Mouse (Mus musculus) testis, postnatal 10 days (tissue): ENCODE results near the gene Zfp493.
"Not testable (repeated sequence)": the region's sequence is repeated elsewhere in the genome, so short reads cannot be mapped to it uniquely, and the experiment has no call there.

Experiments
- DNase-seq: peaks from one replicate; pipeline ENCODE4 v3.0.0; 2021; ENCODE audit warnings: low spot score

Gene Zfp493

GRCm38 (mm10) chr13:67779265-67780221, at the start of gene Zfp493:
Gene Zfp493, plus strand, starts transcription at chr13:67779693.
- DNase-seq: peak; percentile 49

DNA sequence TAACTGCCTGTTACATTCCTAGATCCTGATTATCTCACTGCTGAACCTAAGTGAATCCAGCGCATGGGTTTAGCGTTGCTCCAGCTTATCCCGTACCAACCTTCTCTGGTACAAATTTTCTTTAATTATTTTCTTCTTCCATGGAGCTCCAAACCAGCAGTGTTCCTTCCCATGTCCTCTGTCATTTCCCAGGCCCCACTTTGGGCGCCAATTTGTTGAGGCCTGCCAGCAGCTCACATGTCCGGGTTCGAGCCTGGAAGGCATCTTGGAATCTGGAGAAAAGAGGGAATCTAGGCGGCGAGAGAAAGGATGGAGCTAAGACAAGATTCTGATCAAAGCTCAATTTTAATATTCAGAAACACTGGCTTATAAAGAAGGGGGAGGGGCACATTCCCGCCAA, 45.1 kb upstream of the Zfp493 start:
- DNase-seq: not testable (repeated sequence)

GRCm38 (mm10) chr13:67742941-67743340, 36.6 kb upstream of the Zfp493 start:
- no peak for DNase-seq

DNA sequence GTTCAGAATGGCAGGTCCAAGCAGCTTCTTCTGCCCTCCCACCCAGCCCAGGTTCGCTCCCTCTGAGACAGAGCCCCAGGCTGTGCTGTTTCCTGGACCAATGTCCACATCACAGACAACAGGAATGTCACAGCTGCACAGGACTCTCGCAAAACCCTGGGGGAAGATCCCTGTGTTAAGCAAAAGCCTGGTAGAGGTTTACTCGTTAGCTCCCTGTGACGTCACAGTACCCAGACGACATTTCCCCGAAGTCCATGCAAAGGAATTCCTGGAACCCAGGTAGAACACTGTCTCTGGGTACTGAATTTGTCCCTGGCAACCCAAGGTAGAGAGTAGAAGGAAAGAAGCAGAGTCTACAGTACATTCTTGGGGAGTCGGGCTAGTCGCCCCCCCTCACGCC, 35.6 kb upstream of the Zfp493 start:
- DNase-seq: no peak

- DNase-seq: peak; percentile 78
These were observed 24.9 kb upstream of the Zfp493 start, which contains the start of gene Zfp85 for GRCm38 (mm10) chr13:67754333-67755306. Gene Zfp85, minus strand, starts transcription at chr13:67755228.

GRCm38 (mm10) chr13:67755761-67756160, 23.7 kb upstream of the Zfp493 start:
- no peak for DNase-seq

DNA sequence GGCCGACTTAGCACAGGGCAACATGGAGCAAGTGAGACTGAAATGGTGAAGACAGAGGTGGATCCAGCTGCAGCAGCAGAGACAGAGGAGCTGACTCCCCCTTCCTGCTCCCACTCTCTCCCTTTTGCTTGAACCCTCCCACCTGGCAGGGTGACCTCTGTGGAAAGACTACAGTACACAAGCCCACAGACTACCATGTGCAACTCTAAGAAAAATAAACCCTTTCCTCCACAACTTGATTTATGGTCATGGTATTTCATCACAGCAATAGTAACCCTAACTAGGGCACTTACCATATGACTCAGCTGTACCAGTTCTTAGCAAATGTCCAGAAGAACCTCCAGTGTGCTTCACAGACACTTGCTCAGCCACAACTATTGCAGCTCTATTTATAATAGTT, 19.5 kb upstream of the Zfp493 start:
- no peak for DNase-seq

DNA sequence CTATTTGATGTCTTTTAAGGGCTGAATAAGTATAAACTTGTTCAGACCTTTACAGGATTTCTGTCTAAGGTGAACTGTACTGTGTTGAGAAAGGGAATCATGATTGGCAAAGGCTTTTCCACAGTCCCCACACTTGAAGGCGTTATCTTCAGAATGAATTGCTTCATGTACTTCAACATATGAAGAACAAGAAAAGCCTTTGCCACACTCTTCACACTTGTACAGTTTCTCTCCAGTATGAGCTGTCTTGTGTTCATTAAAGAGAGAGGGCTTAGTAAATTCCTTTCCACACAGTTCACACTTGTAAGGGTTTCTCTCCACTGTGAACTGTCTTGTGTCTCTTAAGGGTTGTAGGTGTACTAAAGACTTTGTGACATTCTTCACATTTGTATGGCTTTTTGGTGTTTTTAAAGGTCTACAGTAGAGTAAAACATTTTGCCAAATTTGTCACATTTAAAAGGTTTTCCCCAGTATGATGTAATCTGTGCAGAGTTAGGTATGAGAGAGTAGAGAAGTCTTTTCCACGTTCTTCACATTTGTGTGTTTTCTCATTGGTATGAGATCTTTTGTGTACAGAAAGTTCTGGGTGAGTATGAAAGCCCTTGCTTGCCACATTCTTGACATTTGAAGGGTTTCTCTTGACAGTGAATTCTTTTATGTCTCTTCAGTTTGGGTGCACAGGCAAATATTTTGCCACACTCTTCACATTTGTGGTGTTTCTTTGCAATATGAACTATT, 16.3 kb upstream of the Zfp493 start:
- DNase-seq: no peak

DNA sequence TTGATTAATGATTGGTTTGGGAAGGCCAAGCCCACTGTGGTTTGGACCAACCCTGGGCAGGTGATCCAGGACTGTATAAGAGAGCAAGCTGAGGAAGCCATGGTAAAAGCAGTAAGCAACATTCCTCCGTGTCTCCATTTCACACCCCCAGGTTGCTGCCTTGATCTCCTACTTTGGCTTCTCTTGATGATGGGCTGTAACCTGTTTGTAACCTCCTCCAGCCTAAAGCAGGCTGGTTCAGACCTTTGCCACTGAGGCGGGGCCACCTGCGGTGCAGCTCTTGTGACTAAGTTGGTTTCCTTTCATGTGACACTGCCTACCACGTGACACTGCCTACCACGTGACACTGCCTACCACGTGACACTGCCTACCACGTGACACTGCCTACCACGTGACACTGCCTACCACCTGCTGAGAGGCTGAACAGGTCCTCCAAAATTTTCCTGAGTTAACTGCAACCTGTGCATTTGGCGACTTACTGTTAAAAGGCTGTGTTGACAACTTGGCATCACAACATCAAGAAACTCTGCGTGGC, 12.5 kb downstream of the Zfp493 start:
- DNase-seq: no peak

- DNase-seq: no peak
These were observed 19.1 kb downstream of the Zfp493 start for GRCm38 (mm10) chr13:67798618-67799017.

DNA sequence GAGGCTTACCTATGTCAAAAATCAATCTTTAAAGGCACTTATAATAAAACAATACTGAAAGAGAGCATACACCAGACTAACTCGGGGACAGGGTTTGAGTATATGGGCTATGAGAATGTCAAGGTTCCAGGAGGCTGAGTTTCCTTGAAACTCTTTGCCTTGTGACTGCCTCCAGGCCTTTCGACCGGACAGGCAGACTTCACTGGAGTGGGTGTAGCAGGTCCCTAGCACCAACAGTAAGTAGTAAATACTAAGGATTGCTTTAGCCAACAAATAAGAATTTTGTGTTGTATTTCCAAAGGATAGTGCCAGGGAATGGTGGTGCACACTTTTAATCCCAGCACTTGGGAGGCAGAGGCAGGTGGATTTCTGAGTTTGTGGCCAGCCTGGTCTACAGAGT, 19.7 kb downstream of the Zfp493 start:
- DNase-seq: not testable (repeated sequence)

- DNase-seq: no peak
These were observed 32.2 kb downstream of the Zfp493 start for GRCm38 (mm10) chr13:67811651-67812210.

DNA sequence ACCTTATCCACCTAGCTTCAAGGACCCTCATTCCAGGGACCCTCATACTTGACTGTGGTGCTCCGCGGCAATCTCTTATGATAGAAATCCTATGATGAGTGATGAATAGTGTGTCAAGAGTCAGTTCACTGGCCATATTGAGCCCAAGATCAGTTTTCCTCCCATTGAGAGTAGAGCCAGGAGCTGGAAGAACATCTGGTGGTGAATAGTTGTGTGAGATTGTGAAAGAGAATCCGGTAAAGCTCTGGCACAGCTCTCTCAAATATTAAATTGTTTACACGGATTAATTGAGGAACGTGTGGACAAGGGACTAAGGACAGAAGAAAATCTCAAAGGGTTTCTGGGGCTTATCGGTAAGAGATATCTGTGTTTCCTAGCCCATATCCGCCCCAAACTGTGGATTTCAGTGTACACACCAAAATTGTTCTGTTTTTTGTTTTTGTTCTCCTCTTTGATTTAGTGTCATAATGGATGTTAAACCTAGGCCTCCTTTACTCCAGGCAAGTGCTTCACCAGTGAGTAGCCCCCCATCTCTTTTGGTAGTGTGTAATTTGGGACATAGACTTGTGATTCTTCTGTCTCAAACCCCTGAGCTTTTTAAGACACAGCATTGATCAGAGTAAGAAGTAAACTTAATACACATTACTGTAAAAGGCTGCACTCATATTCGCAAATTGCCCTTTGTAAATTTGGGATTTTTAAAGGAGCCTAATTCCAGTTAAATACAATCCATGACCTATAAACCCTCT, 33.6 kb downstream of the Zfp493 start:
- no peak for DNase-seq

DNA sequence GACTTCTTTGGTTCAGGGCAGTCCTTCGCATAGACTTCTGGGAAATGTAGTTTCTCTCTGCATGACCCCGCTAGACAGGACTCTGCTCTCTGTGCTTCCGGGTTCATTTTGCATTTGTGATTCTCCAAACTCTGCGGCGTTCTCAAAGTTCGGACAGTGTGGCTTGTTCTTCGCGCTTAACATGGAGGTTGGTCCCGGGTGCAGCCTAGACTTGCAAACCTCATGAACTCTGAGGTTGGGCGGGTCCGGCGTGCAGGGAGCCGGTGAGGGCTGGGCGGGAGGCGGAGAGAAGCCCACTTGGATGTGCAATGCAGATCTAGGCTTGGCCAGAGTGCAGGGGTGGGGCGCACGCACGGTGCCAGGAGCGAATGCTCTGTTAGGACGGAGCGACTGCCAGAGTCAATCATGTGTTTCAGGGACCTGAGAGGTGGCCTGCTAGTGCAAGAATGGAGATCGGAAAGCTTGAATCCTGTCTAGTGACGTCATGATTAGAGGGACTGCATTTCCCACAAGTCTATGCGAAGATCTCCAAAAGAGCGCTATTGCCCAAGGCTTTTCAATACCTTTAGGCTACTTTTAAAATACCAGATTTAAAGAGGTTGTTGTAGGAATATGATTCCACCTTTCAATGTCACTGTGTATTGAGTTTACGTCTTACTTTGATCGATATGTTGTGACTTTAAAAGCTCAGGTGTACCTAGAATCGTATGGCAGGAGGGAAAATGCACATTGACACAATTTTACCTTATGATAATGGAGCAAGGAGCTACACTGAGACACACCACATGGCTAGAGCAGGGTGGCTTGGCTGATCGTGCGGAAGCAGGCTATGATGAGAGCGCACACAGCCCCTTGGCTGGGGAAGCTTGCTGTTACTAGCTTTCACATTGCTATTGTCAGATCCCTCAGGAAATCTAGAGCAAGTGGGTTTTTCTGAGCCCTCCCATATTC, 34.5 kb downstream of the Zfp493 start, which contains the start of gene Zfp273:
Zfp273 (plus strand) TSS at position 31 of the 951 bp plus-strand sequence.
- DNase-seq: peak; percentile 72

- no peak for DNase-seq
These were observed 39.1 kb downstream of the Zfp493 start for GRCm38 (mm10) chr13:67818636-67819035.

DNA sequence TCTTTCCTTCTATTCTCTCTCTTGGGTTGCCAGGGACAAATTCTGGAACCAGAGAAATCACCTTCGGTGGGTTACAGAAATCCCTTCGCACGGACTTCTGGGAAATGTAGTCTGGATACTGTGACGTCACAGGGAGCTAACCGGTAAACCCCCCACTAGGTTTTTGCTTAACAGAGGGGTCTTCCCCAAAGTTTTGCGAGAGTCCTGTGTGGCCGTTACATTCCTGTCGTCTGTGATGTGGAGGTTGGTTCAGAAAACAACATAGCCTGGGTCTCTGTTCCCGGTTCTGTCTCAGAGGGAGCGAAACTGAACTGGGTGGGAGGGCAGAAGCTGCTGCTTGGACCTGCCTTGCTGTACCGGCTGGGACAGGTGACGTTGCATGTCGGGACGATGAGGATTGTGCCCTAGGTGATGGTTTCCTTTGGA, 51.4 kb downstream of the Zfp493 start, which contains the start of gene Gm10037:
Gm10037 (plus strand) TSS at position 196 of the 426 bp plus-strand sequence.
- peak; percentile 67 for DNase-seq

GRCm38 (mm10) chr13:67833137-67833536, 53.6 kb downstream of the Zfp493 start:
- not testable (repeated sequence) for DNase-seq
